Comparison of ENCODE assay signal across 14 mouse cellular contexts in genomic region chr11:19912661-19913060, GRCm38 (mm10). TPM values are rescaled to one million over a fixed set of nuclear protein-coding genes. Genes with fewer than 3 reads are reported as not detected.
A peak's percentile ranks its signal among the peaks of the same experiment; 100 is the strongest.
DNase-seq lines count a peak whose midpoint lies in the region; ATAC-seq and TF ChIP-seq lines count a peak whose summit lies in the region.
"Had no signal": no experiment of that assay in that cellular context is flagged by ENCODE, and none has a peak within 500 bp of the region (broad histone marks: within the 10 kb centered on the region; RNA-seq: fewer than 3 reads in every experiment).

No protein-coding gene starts in this region.

- peak; percentile 47 for TF ChIP-seq CTCF in gastrocnemius, adult 2 months (IDR thresholded peaks at IDR 0.05)
- TF ChIP-seq CTCF in lung, embryonic 14.5 days (IDR thresholded peaks at IDR 0.05; ENCODE audit: low read depth): peak; percentile 34

- no peak overlapping the region for H3K9ac ChIP-seq in lung, embryonic 14.5 days
- no peak overlapping the region for H3K9ac ChIP-seq in neural tube, embryonic 15.5 days (replicated peaks)
- H3K9ac ChIP-seq: lung, embryonic 15.5 days had no signal

- H3K4me1 ChIP-seq in lung, embryonic 14.5 days (ENCODE audit: insufficient read depth): no peaks in the 10 kb centered on the region
- peaks cover 4% of the 10 kb centered on the region; the same call in 1 of the 2 replicates for H3K4me1 ChIP-seq in neural tube, embryonic 15.5 days
- H3K4me1 ChIP-seq: lung, embryonic 15.5 days had no signal

- no peak overlapping the region for H3K4me3 ChIP-seq in gastrocnemius, adult 2 months
- no peak overlapping the region for H3K4me3 ChIP-seq in lung, embryonic 14.5 days (ENCODE audit: low read depth, low read length)
- H3K4me3 ChIP-seq in neural tube, embryonic 15.5 days (replicated peaks): no peak overlapping the region
- H3K4me3 ChIP-seq: lung, embryonic 15.5 days had no signal

- no peaks in the 10 kb centered on the region for H3K9me3 ChIP-seq in lung, embryonic 14.5 days (ENCODE audit: low read depth, low read length)
- 0 out of 2 replicates have a peak, but pooled peaks cover 7% of the 10 kb centered on the region for H3K9me3 ChIP-seq in neural tube, embryonic 15.5 days (replicated peaks)
- H3K9me3 ChIP-seq: lung, embryonic 15.5 days had no signal

- intact Hi-C loops in gastrocnemius, adult 2 months (cut with DNase I): loop anchor here (10.0 kb wide), 1 partner anchor 78 kb away; no protein-coding TSS in a partner anchor
- intact Hi-C loops in gastrocnemius, postnatal 36 days (cut with DNase I): loop anchor here (10.0 kb wide), 1 partner anchor 1038 kb away; no protein-coding TSS in a partner anchor

- no peak overlapping the region for H3K4me2 ChIP-seq in lung, embryonic 14.5 days
- H3K4me2 ChIP-seq in neural tube, embryonic 15.5 days: no peak overlapping the region
- H3K4me2 ChIP-seq: lung, embryonic 15.5 days had no signal

- WGBS in lung, embryonic 14.5 days: 91% methylated on average over 5 of the region's 5 CpGs
- 95% methylated on average over 5 of the region's 5 CpGs for WGBS in neural tube, embryonic 15.5 days

- no peaks in the 10 kb centered on the region for H3K36me3 ChIP-seq in lung, embryonic 14.5 days (ENCODE audit: insufficient read depth)
- H3K36me3 ChIP-seq in neural tube, embryonic 15.5 days: no peaks in the 10 kb centered on the region
- H3K36me3 ChIP-seq: lung, embryonic 15.5 days had no signal

- H3K27ac ChIP-seq in gastrocnemius, adult 2 months: no peak overlapping the region
- no peak overlapping the region for H3K27ac ChIP-seq in lung, embryonic 14.5 days (ENCODE audit: low read depth)
- no peak overlapping the region for H3K27ac ChIP-seq in neural tube, embryonic 15.5 days (replicated peaks)
- H3K27ac ChIP-seq: kidney, postnatal 0 days; lung, embryonic 15.5 days had no signal

- no peaks in the 10 kb centered on the region for H3K27me3 ChIP-seq in lung, embryonic 14.5 days (ENCODE audit: insufficient read depth, low read length)
- no peaks in the 10 kb centered on the region for H3K27me3 ChIP-seq in neural tube, embryonic 15.5 days (replicated peaks)
- H3K27me3 ChIP-seq: lung, embryonic 15.5 days had no signal

- DNase-seq in gastrocnemius, adult 2 months: no peak
- no peak for DNase-seq in gastrocnemius, postnatal 36 days
- no peak for DNase-seq in lung, embryonic 14.5 days
- no peak for DNase-seq in lung, postnatal 4 days
- DNase-seq in B cell, adult 2 months: peak; percentile 20 to 23
- peak; percentile 36 for DNase-seq in induced T-regulatory cell, adult 2 months (ENCODE audit: low read depth)
- no peak for DNase-seq in frontal cortex, postnatal 36 days (ENCODE audit: low spot score in 2 of 2)
- DNase-seq: adrenal gland, adult 8-10 months; cerebellum, adult 9-10 months; embryo, embryonic 11 days; heart, postnatal 14 days had no signal

- ATAC-seq in lung, embryonic 14.5 days (ENCODE audit: insufficient read depth): no peak
- ATAC-seq in neural tube, embryonic 15.5 days (ENCODE audit: low FRiP score): no peak

RNA-seq across cellular contexts. Expression of gene Spred2, which starts 11.5 kb away (rescaled TPM):
- 1 to 10 TPM; 5.6 to 7.8 TPM for total RNA-seq in gastrocnemius, adult 2 months (2021)
- total RNA-seq in gastrocnemius, postnatal 36 days (2021): 1 to 10 TPM; 6.1 to 7.1 TPM
- polyA plus RNA-seq in lung, embryonic 14.5 days (2014; fragmentation: Nextera tagmentation; extraction: Ambion mirVana): 7.0 and 7.2 TPM in 2 replicates
- 7.2 and 8.4 TPM in 2 replicates for polyA plus RNA-seq in neural tube, embryonic 15.5 days (2015; fragmentation: Nextera tagmentation; extraction: Ambion mirVana)

Comparison
In these comparisons a context has a peak if more than half of its experiments do, and no peak if none do; other contexts are left out.
1. DNase-seq: peak in B cell, adult 2 months (2 of 2) and induced T-regulatory cell, adult 2 months (single experiment); none in gastrocnemius, adult 2 months (single experiment), gastrocnemius, postnatal 36 days (0 of 2), lung, embryonic 14.5 days (single experiment), lung, postnatal 4 days (0 of 2) and frontal cortex, postnatal 36 days (0 of 2).